Mouse (Mus musculus) midbrain, embryonic 11.5 days (tissue): Measurements from ENCODE around the gene Pla2r1. TPM values are rescaled to one million over a fixed set of nuclear protein-coding genes. Genes with fewer than 3 reads are reported as not detected.

Source experiments
- ATAC-seq: fragments of 200-750 bp; cut with Nextera tagmentation; 2 replicates; pipeline ENCODE4 v1.8.0; 2017; ENCODE audit warnings: moderate TSS enrichment, moderate library complexity; ENCODE audit not compliant: low FRiP score
- DNase-seq: peaks from one replicate; pipeline ENCODE4 v3.0.0; 2015; ENCODE audit warnings: low spot score; ENCODE audit errors: missing footprints
- H3K27ac ChIP-seq: fragments of 300-500 bp; sonication (generic); 2 replicates; pipeline ENCODE4 v1.5.1; 2014; ENCODE audit warnings: low read depth, low read length
- H3K27me3 ChIP-seq: fragments of 300-500 bp; sonication (generic); 2 replicates; pipeline ENCODE4 v1.6.1; 2014; ENCODE audit warnings: mild to moderate bottlenecking, low read length, moderate library complexity, mixed read lengths; ENCODE audit not compliant: control insufficient read depth, insufficient read depth
- H3K36me3 ChIP-seq: fragments of 300-500 bp; sonication (generic); 2 replicates; pipeline ENCODE4 v1.6.1; 2014; ENCODE audit warnings: mild to moderate bottlenecking, low read length, moderate library complexity, mixed read lengths; ENCODE audit not compliant: control insufficient read depth, insufficient read depth
- H3K4me1 ChIP-seq: fragments of 300-500 bp; sonication (generic); 2 replicates; pipeline ENCODE4 v1.6.1; 2014; ENCODE audit warnings: low read length; ENCODE audit not compliant: control insufficient read depth, insufficient read depth
- H3K4me2 ChIP-seq: fragments of 300-500 bp; sonication (generic); 2 replicates; pipeline ENCODE4 v1.6.1; 2014; ENCODE audit warnings: mild to moderate bottlenecking, moderate library complexity
- H3K4me3 ChIP-seq: fragments of 300-500 bp; sonication (generic); 2 replicates; pipeline ENCODE4 v1.5.1; 2014; ENCODE audit warnings: low read depth, low read length
- H3K9ac ChIP-seq: fragments of 300-500 bp; sonication (generic); 2 replicates; pipeline ENCODE4 v1.6.1; 2014; ENCODE audit warnings: low read length
- H3K9me3 ChIP-seq: fragments of 300-500 bp; sonication (generic); 2 replicates; pipeline ENCODE4 v1.6.1; 2016; ENCODE audit warnings: low read length; ENCODE audit not compliant: control insufficient read depth
- WGBS: fragments of 180-500 bp; shearing (Covaris S2); extraction: QIAGEN DNeasy Blood & Tissue Kit; methylation state at CpG from one replicate; pipeline ENCODE4 v1.1.7; 2014; 5-methylcytosine and 5-hydroxymethylcytosine counted together
- polyA plus RNA-seq: library from polyadenylated mRNA; unstranded; fragments of >200 nt; fragmentation: Nextera tagmentation; extraction: Ambion mirVana; gene quantifications from 2 replicates; pipeline ENCODE4 v1.2.1, GENCODE M21; 2014

The Pla2r1 gene
- polyA plus RNA-seq, 1 experiment from 2014 or later = 0.66 TPM

- Histone ChIP-seq H3K36me3 (no peaks in the 10 kb centered on the region), H3K27ac (no peak overlapping the region), H3K4me3 (no peak overlapping the region), H3K9me3 (no peaks in the 10 kb centered on the region), H3K4me2 (no peak overlapping the region), H3K4me1 (0 out of 2 replicates have a peak, but pooled peaks cover 2% of the 10 kb centered on the region), H3K27me3 (no peaks in the 10 kb centered on the region), H3K9ac (no peak overlapping the region)
- 83% methylated on average over 7 of the region's 7 CpGs for WGBS
- ATAC-seq = no peak
- DNase-seq = no peak
These were observed 100.7 kb downstream of the Pla2r1 start for GRCm38 (mm10) chr2:60452376-60452775.

- Histone ChIP-seq H3K4me3 (no peak overlapping the region), H3K4me1 (0 out of 2 replicates have a peak, but pooled peaks cover 2% of the 10 kb centered on the region), H3K9me3 (no peaks in the 10 kb centered on the region), H3K9ac (no peak overlapping the region), H3K36me3 (no peaks in the 10 kb centered on the region), H3K27me3 (no peaks in the 10 kb centered on the region), H3K27ac (no peak overlapping the region), H3K4me2 (no peak overlapping the region)
- ATAC-seq (no peak), DNase-seq (no peak)
- 43% methylated on average over 3 of the region's 3 CpGs for WGBS
These were observed 101.9 kb downstream of the Pla2r1 start for GRCm38 (mm10) chr2:60451119-60451773.

- Histone ChIP-seq H3K4me2 (no peak overlapping the region), H3K27me3 (no peaks in the 10 kb centered on the region), H3K9me3 (no peaks in the 10 kb centered on the region), H3K36me3 (no peaks in the 10 kb centered on the region), H3K9ac (no peak overlapping the region), H3K4me3 (no peak overlapping the region), H3K4me1 (0 out of 2 replicates have a peak, but pooled peaks cover 2% of the 10 kb centered on the region), H3K27ac (no peak overlapping the region)
- no peak for ATAC-seq
- 80% methylated on average over 6 of the region's 6 CpGs for WGBS
- DNase-seq = no peak
These were observed 103.4 kb downstream of the Pla2r1 start for GRCm38 (mm10) chr2:60449732-60450131.

GRCm38 (mm10) chr2:60444711-60445509, 108.2 kb downstream of the Pla2r1 start:
- WGBS = 93% methylated on average over 9 of the region's 9 CpGs
- DNase-seq = no peak
- Histone ChIP-seq H3K36me3 (no peaks in the 10 kb centered on the region), H3K4me3 (no peak overlapping the region), H3K27ac (no peak overlapping the region), H3K9ac (no peak overlapping the region), H3K4me2 (no peak overlapping the region), H3K27me3 (no peaks in the 10 kb centered on the region), H3K9me3 (no peaks in the 10 kb centered on the region), H3K4me1 (no peaks in the 10 kb centered on the region)
- ATAC-seq = no peak

GRCm38 (mm10) chr2:60443279-60443678, 109.8 kb downstream of the Pla2r1 start:
- DNase-seq = no peak
- Histone ChIP-seq H3K4me1 (no peaks in the 10 kb centered on the region), H3K36me3 (no peaks in the 10 kb centered on the region), H3K4me2 (no peak overlapping the region), H3K9ac (no peak overlapping the region), H3K27me3 (no peaks in the 10 kb centered on the region), H3K27ac (no peak overlapping the region), H3K9me3 (no peaks in the 10 kb centered on the region), H3K4me3 (no peak overlapping the region)
- ATAC-seq = no peak
- WGBS = 93% methylated on average over 7 of the region's 7 CpGs

- no peaks in the 10 kb centered on the region for H3K27me3 ChIP-seq
- ATAC-seq (no peak), DNase-seq (no peak)
- H3K9me3 ChIP-seq = no peaks in the 10 kb centered on the region
- H3K9ac ChIP-seq = no peak overlapping the region
- H3K36me3 ChIP-seq = no peaks in the 10 kb centered on the region
- WGBS = 15% methylated on average over 3 of the region's 3 CpGs
- no peaks in the 10 kb centered on the region for H3K4me1 ChIP-seq
- no peak overlapping the region for H3K4me2 ChIP-seq
- H3K4me3 ChIP-seq = no peak overlapping the region
- H3K27ac ChIP-seq = no peak overlapping the region
These were observed 111.2 kb downstream of the Pla2r1 start for GRCm38 (mm10) chr2:60441875-60442274.

GRCm38 (mm10) chr2:60436802-60437201, 116.3 kb downstream of the Pla2r1 start:
- Histone ChIP-seq H3K4me1 (no peaks in the 10 kb centered on the region), H3K27ac (no peak overlapping the region), H3K36me3 (no peaks in the 10 kb centered on the region), H3K9me3 (no peaks in the 10 kb centered on the region), H3K4me2 (no peak overlapping the region), H3K27me3 (no peaks in the 10 kb centered on the region), H3K4me3 (no peak overlapping the region), H3K9ac (no peak overlapping the region)
- WGBS = 87% methylated on average over 5 of the region's 5 CpGs
- no peak for ATAC-seq
- DNase-seq = no peak

GRCm38 (mm10) chr2:60430315-60431021, 122.6 kb downstream of the Pla2r1 start:
- Histone ChIP-seq H3K27ac (no peak overlapping the region), H3K4me2 (no peak overlapping the region), H3K4me1 (no peaks in the 10 kb centered on the region), H3K4me3 (no peak overlapping the region), H3K36me3 (no peaks in the 10 kb centered on the region), H3K27me3 (no peaks in the 10 kb centered on the region), H3K9ac (no peak overlapping the region), H3K9me3 (no peaks in the 10 kb centered on the region)
- WGBS = 79% methylated on average over 8 of the region's 8 CpGs
- DNase-seq (peak; percentile 72), ATAC-seq (no peak)

GRCm38 (mm10) chr2:60418075-60418474, 135.0 kb downstream of the Pla2r1 start:
- DNase-seq = peak; percentile 93
- Histone ChIP-seq H3K9ac (no peak overlapping the region), H3K27ac (no peak overlapping the region), H3K4me2 (no peak overlapping the region), H3K4me1 (no peaks in the 10 kb centered on the region), H3K9me3 (no peaks in the 10 kb centered on the region), H3K27me3 (no peaks in the 10 kb centered on the region), H3K4me3 (no peak overlapping the region), H3K36me3 (no peaks in the 10 kb centered on the region)
- WGBS = 8% methylated on average over 6 of the region's 6 CpGs
- ATAC-seq = peak; percentile 68; the same call in 1 of the 2 replicates
